Mouse (Mus musculus) ES-Bruce4 (cell line): ENCODE measurements around the gene Supt5.
A peak's percentile ranks its signal among the peaks of the same experiment; 100 is the strongest.

Source experiments
- CTCF ChIP-seq: IDR thresholded peaks from one replicate; pipeline ENCODE4 v1.8.1; 2011; ENCODE audit warnings: low read depth, low read length
- POLR2A ChIP-seq: IDR thresholded peaks from one replicate; pipeline ENCODE4 v1.8.1; 2011; ENCODE audit warnings: low read length; ENCODE audit not compliant: insufficient read depth

DNA sequence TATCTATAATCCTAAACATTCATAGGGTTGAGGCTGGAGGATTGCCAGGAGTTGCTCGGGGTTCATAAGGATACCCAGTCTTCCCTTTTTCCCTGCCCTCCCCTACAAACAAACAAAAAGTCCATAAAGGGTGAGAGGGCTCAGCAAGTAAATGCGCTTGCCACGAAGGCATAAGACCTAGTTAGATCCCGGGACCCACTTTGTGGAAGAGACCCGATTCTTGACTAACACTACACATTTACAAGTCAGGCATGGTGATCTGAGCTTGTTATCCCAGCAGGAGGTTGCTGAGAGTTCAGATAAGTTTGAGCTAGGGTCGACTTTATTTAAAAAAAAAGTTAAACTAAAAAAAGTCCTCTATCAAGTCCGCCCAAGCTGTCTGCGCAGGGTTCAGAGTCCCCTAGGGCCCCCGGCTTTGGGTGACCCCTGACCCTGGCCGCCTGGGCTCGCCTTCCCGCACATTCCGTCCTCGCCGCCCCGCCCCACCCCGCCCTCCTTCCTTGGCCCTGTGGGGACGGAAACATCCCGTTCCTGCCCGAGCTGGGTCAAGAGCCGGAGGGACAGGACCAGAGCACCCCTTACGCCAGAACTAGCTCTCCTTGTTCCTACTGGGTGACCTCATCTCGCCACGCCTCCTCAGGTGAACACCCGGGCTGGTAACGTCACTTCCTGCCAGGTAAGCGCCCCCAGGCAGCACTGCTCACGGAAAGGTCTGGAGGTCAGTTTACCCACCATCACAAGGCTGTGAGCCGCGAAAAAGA lies 37.6 kb upstream of the Supt5 start:
- TF ChIP-seq POLR2A (peak; percentile 92), CTCF (no peak)
